Mouse (Mus musculus) intestine, embryonic 15.5 days (tissue): Measurements from ENCODE around the gene Aes. TPM values are rescaled to one million over a fixed set of nuclear protein-coding genes. Genes with fewer than 3 reads are reported as not detected.

Source experiments
- ATAC-seq: fragments of 200-750 bp; cut with Nextera tagmentation; 2 replicates; pipeline ENCODE4 v1.8.0; 2017; ENCODE audit warnings: moderate TSS enrichment, moderate library complexity
- H3K27ac ChIP-seq: fragments of 300-500 bp; sonication (generic); 2 replicates; pipeline ENCODE4 v1.5.1; 2015; ENCODE audit warnings: mild to moderate bottlenecking, inconsistent platforms
- H3K27me3 ChIP-seq: fragments of 300-500 bp; sonication (generic); replicated peaks from 2 replicates; pipeline ENCODE4 v1.6.1; 2015; ENCODE audit warnings: inconsistent platforms
- H3K36me3 ChIP-seq: fragments of 300-500 bp; sonication (generic); 2 replicates; pipeline ENCODE4 v1.6.1; 2015; ENCODE audit warnings: inconsistent platforms
- H3K4me1 ChIP-seq: fragments of 300-500 bp; sonication (generic); replicated peaks from 2 replicates; pipeline ENCODE4 v1.6.1; 2015; ENCODE audit warnings: inconsistent platforms
- H3K4me2 ChIP-seq: fragments of 300-500 bp; sonication (generic); replicated peaks from 2 replicates; pipeline ENCODE4 v1.6.1; 2015; ENCODE audit warnings: mild to moderate bottlenecking, inconsistent platforms
- H3K4me3 ChIP-seq: fragments of 300-500 bp; sonication (generic); replicated peaks from 2 replicates; pipeline ENCODE4 v1.5.1; 2015; ENCODE audit warnings: inconsistent platforms
- H3K9ac ChIP-seq: fragments of 300-500 bp; sonication (generic); 2 replicates; pipeline ENCODE4 v1.6.1; 2015; ENCODE audit warnings: inconsistent platforms
- H3K9me3 ChIP-seq: fragments of 300-500 bp; sonication (generic); 2 replicates; pipeline ENCODE4 v1.6.1; 2016; ENCODE audit warnings: inconsistent platforms
- WGBS: fragments of 180-500 bp; shearing (Covaris S2); methylation state at CpG from one replicate; pipeline ENCODE4 v1.1.7; 2015; 5-methylcytosine and 5-hydroxymethylcytosine counted together
- polyA plus RNA-seq: library from polyadenylated mRNA; unstranded; fragments of >200 nt; fragmentation: Nextera tagmentation; extraction: Ambion mirVana; gene quantifications from 2 replicates; pipeline ENCODE4 v1.2.1, GENCODE M21; 2015

Aes gene
- polyA plus RNA-seq, 1 experiment from 2014 or later, result 743 TPM

DNA sequence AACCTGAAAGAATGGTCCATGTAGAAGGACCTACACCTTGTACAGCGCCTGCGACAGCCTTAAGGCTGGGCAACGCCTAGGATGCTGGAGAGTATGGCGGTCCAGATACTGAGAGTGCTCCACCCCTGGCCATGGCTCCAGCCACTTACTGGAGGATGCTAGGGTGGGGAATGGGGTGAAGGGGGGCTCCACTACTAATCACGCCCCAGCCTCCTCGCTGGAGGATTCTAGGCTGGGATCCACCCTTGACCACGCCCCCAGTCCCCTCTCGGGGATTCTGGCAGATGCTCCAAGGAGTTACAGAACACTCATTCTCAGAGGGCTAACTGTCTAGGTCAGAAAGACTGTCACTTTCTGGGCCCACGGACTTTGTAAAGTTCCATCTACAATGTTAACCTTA, 13.7 kb downstream of the Aes start:
- H3K4me3 ChIP-seq, result no peak overlapping the region
- no peak overlapping the region for H3K9ac ChIP-seq
- ATAC-seq, result no peak
- H3K4me1 ChIP-seq, result peaks cover 65% of the 10 kb centered on the region
- H3K9me3 ChIP-seq, result no peaks in the 10 kb centered on the region
- peak overlapping the region; percentile 44; the same call in 1 of the 2 replicates for H3K27ac ChIP-seq
- no peaks in the 10 kb centered on the region for H3K36me3 ChIP-seq
- 0 out of 2 replicates have a peak, but pooled peaks cover 3% of the 10 kb centered on the region for H3K27me3 ChIP-seq
- 18% methylated on average over 9 of the region's 9 CpGs for WGBS
- peak overlapping the region; percentile 82 for H3K4me2 ChIP-seq

GRCm38 (mm10) chr10:81574081-81575056, 15.1 kb downstream of the Aes start, which contains the start of gene Tle2:
Tle2 (plus strand) TSS chr10:81574561.
- H3K9ac ChIP-seq, result peak within 1 kb of the TSS; percentile 69
- no peaks in the 10 kb centered on the region for H3K36me3 ChIP-seq
- 0 out of 2 replicates have a peak, but pooled peaks cover 3% of the 10 kb centered on the region for H3K27me3 ChIP-seq
- H3K27ac ChIP-seq, result peak within 1 kb of the TSS; percentile 44; the same call in 1 of the 2 replicates
- no peaks in the 10 kb centered on the region for H3K9me3 ChIP-seq
- ATAC-seq, result no peak
- H3K4me2 ChIP-seq, result peak within 1 kb of the TSS; percentile 92
- H3K4me1 ChIP-seq, result peaks cover 53% of the 10 kb centered on the region
- H3K4me3 ChIP-seq, result peak within 1 kb of the TSS; percentile 60
- WGBS, result 26% methylated on average over 10 of the region's 10 CpGs

GRCm38 (mm10) chr10:81575208-81575631, 15.9 kb downstream of the Aes start:
- H3K27me3 ChIP-seq, result 0 out of 2 replicates have a peak, but pooled peaks cover 3% of the 10 kb centered on the region
- H3K9ac ChIP-seq, result peak overlapping the region; percentile 69
- no peaks in the 10 kb centered on the region for H3K9me3 ChIP-seq
- H3K4me2 ChIP-seq, result peak overlapping the region; percentile 92
- ATAC-seq, result no peak
- 0% methylated on average over 30 of the region's 30 CpGs for WGBS
- no peaks in the 10 kb centered on the region for H3K36me3 ChIP-seq
- 0 out of 2 replicates have a peak overlapping the region, but pooled peaks have one; percentile 8 for H3K27ac ChIP-seq
- H3K4me3 ChIP-seq, result peak overlapping the region; percentile 60
- H3K4me1 ChIP-seq, result peaks cover 46% of the 10 kb centered on the region

- no peaks in the 10 kb centered on the region for H3K9me3 ChIP-seq
- peak overlapping the region; percentile 69 for H3K9ac ChIP-seq
- 1% methylated on average over 6 of the region's 6 CpGs for WGBS
- no peak for ATAC-seq
- H3K4me2 ChIP-seq, result peak overlapping the region; percentile 92
- no peak overlapping the region for H3K27ac ChIP-seq
- no peaks in the 10 kb centered on the region for H3K36me3 ChIP-seq
- H3K4me1 ChIP-seq, result peaks cover 44% of the 10 kb centered on the region
- peak overlapping the region; percentile 60 for H3K4me3 ChIP-seq
- 0 out of 2 replicates have a peak, but pooled peaks cover 3% of the 10 kb centered on the region for H3K27me3 ChIP-seq
Measured at GRCm38 (mm10) chr10:81575695-81576094, 16.4 kb downstream of the Aes start.

GRCm38 (mm10) chr10:81579967-81580366, 20.7 kb downstream of the Aes start:
- no peak overlapping the region for H3K4me2 ChIP-seq
- H3K36me3 ChIP-seq, result no peaks in the 10 kb centered on the region
- no peak overlapping the region for H3K9ac ChIP-seq
- peaks cover 16% of the 10 kb centered on the region; the same call in 1 of the 2 replicates for H3K4me1 ChIP-seq
- 62% methylated on average over 4 of the region's 4 CpGs for WGBS
- H3K27me3 ChIP-seq, result 0 out of 2 replicates have a peak, but pooled peaks cover 2% of the 10 kb centered on the region
- no peak overlapping the region for H3K4me3 ChIP-seq
- H3K27ac ChIP-seq, result no peak overlapping the region
- no peak for ATAC-seq
- no peaks in the 10 kb centered on the region for H3K9me3 ChIP-seq

DNA sequence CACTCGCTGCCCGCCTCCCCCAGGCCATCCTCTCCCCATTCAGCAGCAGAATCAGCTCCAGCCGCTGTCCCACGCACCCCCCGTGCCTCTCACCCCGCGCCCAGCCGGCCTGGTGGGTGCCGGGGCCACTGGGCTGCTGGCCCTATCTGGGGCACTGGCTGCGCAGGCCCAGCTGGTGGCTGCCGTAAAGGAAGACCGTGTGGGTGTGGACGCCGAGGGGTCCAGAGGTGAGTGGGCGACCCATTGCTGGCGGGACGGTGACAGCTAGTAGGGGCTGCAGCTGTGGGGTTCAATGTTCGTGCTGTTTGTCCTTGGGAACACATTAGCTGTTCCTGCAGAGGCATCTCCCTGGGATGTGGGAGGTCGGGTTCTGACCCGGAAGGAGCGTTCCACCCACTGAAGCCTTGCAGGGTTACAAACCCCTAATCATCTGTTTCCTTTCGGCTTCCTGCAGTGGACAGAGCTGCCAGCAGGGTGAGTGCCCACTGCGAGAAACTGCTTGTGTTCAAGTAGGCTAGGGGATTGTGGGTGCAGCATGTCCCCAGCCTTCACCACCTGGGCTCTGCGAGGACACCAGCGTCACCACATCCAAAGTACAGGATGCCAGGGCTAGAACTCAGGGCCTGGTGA, 21.3 kb downstream of the Aes start:
- Histone ChIP-seq H3K4me2 (no peak overlapping the region), H3K4me3 (no peak overlapping the region), H3K27ac (no peak overlapping the region), H3K9ac (no peak overlapping the region), H3K27me3 (0 out of 2 replicates have a peak, but pooled peaks cover 2% of the 10 kb centered on the region), H3K36me3 (no peaks in the 10 kb centered on the region), H3K9me3 (no peaks in the 10 kb centered on the region), H3K4me1 (peaks cover 12% of the 10 kb centered on the region; the same call in 1 of the 2 replicates)
- ATAC-seq, result no peak
- 61% methylated on average over 25 of the region's 25 CpGs for WGBS

GRCm38 (mm10) chr10:81583347-81583746, 24.1 kb downstream of the Aes start:
- ATAC-seq, result no peak
- Histone ChIP-seq H3K9me3 (no peaks in the 10 kb centered on the region), H3K4me3 (no peak overlapping the region), H3K27me3 (0 out of 2 replicates have a peak, but pooled peaks cover 2% of the 10 kb centered on the region), H3K4me1 (0 out of 2 replicates have a peak, but pooled peaks cover 3% of the 10 kb centered on the region), H3K27ac (no peak overlapping the region), H3K36me3 (peaks cover 2% of the 10 kb centered on the region; the same call in 1 of the 2 replicates), H3K9ac (no peak overlapping the region), H3K4me2 (no peak overlapping the region)
- WGBS, result 58% methylated on average over 6 of the region's 6 CpGs

DNA sequence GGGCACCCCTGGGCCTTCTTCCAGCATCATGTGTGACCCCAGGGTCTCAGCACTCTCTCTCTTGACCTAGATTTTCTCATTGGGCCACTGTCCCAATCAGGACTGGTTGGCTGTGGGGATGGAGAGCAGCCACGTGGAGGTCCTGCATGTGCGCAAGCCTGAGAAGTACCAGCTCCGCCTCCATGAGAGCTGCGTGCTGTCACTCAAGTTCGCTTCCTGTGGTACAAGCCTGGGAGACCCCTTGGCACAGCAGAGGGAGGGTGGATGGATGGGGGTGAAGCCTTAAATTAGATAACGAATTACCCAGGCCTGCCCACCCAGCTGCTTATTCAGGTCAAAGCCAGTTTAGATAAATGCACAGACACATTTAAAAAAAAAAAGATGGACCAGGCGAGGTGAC, 29.5 kb downstream of the Aes start:
- H3K4me3 ChIP-seq, result no peak overlapping the region
- 72% methylated on average over 7 of the region's 7 CpGs for WGBS
- no peaks in the 10 kb centered on the region for H3K27me3 ChIP-seq
- no peaks in the 10 kb centered on the region for H3K4me1 ChIP-seq
- no peak for ATAC-seq
- peaks cover 2% of the 10 kb centered on the region; the same call in 1 of the 2 replicates for H3K36me3 ChIP-seq
- no peaks in the 10 kb centered on the region for H3K9me3 ChIP-seq
- H3K9ac ChIP-seq, result no peak overlapping the region
- no peak overlapping the region for H3K4me2 ChIP-seq
- H3K27ac ChIP-seq, result no peak overlapping the region

DNA sequence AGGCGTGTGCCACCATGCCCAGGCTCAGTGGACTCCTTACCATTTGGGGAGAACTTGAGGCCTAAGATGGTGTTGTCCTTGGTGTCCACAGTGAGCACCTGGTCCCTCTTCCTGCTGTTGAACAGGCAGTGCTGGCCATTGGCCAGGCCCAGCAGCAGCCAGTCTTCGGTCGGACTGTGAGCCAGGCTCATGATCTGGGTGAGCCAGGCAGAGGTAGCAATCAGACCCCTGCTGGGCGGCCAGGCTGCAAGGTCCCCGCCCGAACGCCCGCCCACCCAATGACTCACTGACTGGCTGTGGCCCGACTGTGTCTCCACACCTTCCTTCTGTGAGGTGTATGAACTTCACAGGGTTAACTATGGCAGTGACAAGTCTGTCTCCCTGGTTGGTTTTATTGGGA, 32.6 kb downstream of the Aes start:
- WGBS, result 57% methylated on average over 9 of the region's 9 CpGs
- H3K9ac ChIP-seq, result no peak overlapping the region
- no peaks in the 10 kb centered on the region for H3K9me3 ChIP-seq
- no peak for ATAC-seq
- no peaks in the 10 kb centered on the region for H3K27me3 ChIP-seq
- no peak overlapping the region for H3K27ac ChIP-seq
- H3K4me2 ChIP-seq, result no peak overlapping the region
- H3K4me1 ChIP-seq, result peaks cover 18% of the 10 kb centered on the region
- H3K36me3 ChIP-seq, result no peaks in the 10 kb centered on the region
- no peak overlapping the region for H3K4me3 ChIP-seq

- Histone ChIP-seq H3K27ac (no peak overlapping the region), H3K4me3 (no peak overlapping the region), H3K36me3 (no peaks in the 10 kb centered on the region), H3K9ac (no peak overlapping the region), H3K9me3 (no peaks in the 10 kb centered on the region), H3K4me1 (peaks cover 25% of the 10 kb centered on the region), H3K4me2 (no peak overlapping the region), H3K27me3 (no peaks in the 10 kb centered on the region)
- ATAC-seq, result no peak
- 81% methylated on average over 7 of the region's 7 CpGs for WGBS
Measured at GRCm38 (mm10) chr10:81592631-81593030, 33.3 kb downstream of the Aes start.

GRCm38 (mm10) chr10:81593223-81593622, 33.9 kb downstream of the Aes start:
- Histone ChIP-seq H3K27ac (no peak overlapping the region), H3K4me1 (peaks cover 29% of the 10 kb centered on the region), H3K27me3 (no peaks in the 10 kb centered on the region), H3K4me3 (no peak overlapping the region), H3K36me3 (no peaks in the 10 kb centered on the region), H3K9ac (no peak overlapping the region), H3K9me3 (no peaks in the 10 kb centered on the region), H3K4me2 (no peak overlapping the region)
- ATAC-seq, result no peak
- WGBS, result 62% methylated on average over 4 of the region's 4 CpGs

GRCm38 (mm10) chr10:81593935-81594334, 34.6 kb downstream of the Aes start:
- Histone ChIP-seq H3K4me3 (no peak overlapping the region), H3K9me3 (no peaks in the 10 kb centered on the region)
- 66% methylated on average over 18 of the region's 18 CpGs for WGBS

More at GRCm38 (mm10) chr10:81593935-81594334, 34.6 kb downstream of the Aes start:
- Histone ChIP-seq H3K9ac (no peak overlapping the region), H3K27ac (no peak overlapping the region), H3K27me3 (no peaks in the 10 kb centered on the region), H3K4me2 (no peak overlapping the region), H3K36me3 (no peaks in the 10 kb centered on the region), H3K4me1 (peaks cover 29% of the 10 kb centered on the region)
- ATAC-seq, result no peak
